Mouse (Mus musculus): ENCODE measurements around the gene Rab6b. TPM values are rescaled to one million over a fixed set of nuclear protein-coding genes. Genes with fewer than 3 reads are reported as not detected.
"Not testable (repeated sequence)": the region's sequence is repeated elsewhere in the genome, so short reads cannot be mapped to it uniquely, and the experiment has no call there.

Gene Rab6b
- total RNA-seq, 2 experiments from 2014 or later = 0.04 to 0.64 TPM

DNA sequence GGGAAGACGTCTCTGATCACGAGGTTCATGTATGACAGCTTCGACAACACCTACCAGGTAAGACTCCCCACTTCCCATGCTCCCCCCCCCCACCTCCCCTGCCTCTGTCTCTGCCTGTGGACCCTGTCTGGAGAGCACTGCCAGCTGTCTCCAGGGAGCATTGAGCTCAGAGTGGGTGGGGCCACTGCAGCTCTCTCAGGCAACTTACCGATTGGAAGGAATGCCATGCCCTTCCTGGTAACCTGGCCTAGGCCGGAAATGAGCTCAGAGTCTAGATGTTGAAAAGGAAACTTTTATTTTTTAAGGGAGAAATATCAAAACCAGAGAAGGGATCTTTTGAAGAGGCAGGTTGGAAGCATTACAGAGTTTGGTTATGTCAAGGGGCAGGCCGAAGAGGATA is 28.8 kb downstream of the Rab6b start:
- no peak for ATAC-seq (replicated peaks; ENCODE audit: poor library complexity)

DNA sequence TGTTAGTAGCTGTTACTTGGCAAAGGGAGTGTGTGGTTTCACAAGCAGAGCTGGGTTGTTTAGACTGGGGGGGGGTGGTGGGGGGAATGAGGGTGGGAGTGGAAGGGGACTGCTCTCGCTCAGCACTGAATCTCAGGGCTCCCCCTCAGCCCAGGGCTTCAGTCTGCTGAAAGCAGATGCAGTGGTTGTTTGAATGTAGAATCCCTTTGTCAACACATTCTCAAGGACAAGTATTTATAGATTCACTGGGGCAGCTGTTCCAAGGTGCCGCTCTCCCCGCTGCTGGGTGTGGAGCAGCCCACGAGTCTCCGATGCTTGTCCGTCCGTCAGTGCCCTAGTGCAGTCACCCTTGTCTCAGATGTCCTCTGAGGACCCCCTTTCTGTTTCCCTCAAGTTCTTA is 29.7 kb downstream of the Rab6b start:
- ATAC-seq (replicated peaks; ENCODE audit: poor library complexity) = no peak

- no peak for ATAC-seq (replicated peaks; ENCODE audit: poor library complexity)
Measured at GRCm38 (mm10) chr9:103143881-103144280, 32.3 kb downstream of the Rab6b start.

GRCm38 (mm10) chr9:103145351-103145750 is 33.8 kb downstream of the Rab6b start:
- ATAC-seq (replicated peaks; ENCODE audit: poor library complexity) = no peak

- ATAC-seq (replicated peaks; ENCODE audit: poor library complexity) = no peak
Measured at GRCm38 (mm10) chr9:103146257-103146656, 34.7 kb downstream of the Rab6b start.

DNA sequence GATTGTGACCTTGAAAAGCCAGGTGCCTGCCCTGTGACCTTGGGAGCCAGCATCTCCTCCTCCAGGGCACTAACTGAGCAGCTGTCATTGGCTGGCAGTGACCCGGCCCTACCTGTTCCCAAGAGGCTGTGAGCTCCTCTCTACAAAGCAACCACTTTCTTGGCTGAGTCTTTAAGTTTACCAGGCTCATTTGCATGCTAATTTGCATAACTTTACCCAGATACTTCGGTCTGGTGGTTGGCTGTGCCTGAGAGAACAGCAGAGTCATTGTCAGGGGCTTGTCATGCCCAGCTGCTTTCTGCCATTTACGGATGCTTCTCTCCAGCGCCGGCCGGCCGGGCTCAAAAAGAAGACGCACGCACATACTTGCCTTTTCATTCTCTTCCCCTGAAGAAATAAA is 35.1 kb downstream of the Rab6b start:
- peak; percentile 85 for ATAC-seq (replicated peaks; ENCODE audit: poor library complexity)

DNA sequence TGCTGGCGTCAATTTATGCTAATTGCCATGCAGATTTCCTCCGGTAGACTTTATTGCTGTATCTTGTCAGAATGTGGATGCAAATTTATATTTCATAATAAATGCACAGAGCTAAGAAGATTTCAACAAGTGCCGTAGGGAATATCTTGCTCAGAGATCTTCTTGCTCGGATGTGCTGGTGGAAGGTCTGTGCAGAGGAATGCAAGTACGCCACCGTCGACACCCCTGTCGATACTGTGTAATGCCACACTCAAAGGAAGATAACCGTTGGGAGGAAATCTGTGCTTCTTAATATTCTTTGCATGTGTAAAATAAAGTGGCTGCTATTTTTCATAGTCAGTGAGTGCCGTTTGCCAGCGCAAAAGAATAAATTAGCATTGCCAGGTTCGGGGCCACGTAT is 35.5 kb downstream of the Rab6b start:
- no peak for ATAC-seq (replicated peaks; ENCODE audit: poor library complexity)

DNA sequence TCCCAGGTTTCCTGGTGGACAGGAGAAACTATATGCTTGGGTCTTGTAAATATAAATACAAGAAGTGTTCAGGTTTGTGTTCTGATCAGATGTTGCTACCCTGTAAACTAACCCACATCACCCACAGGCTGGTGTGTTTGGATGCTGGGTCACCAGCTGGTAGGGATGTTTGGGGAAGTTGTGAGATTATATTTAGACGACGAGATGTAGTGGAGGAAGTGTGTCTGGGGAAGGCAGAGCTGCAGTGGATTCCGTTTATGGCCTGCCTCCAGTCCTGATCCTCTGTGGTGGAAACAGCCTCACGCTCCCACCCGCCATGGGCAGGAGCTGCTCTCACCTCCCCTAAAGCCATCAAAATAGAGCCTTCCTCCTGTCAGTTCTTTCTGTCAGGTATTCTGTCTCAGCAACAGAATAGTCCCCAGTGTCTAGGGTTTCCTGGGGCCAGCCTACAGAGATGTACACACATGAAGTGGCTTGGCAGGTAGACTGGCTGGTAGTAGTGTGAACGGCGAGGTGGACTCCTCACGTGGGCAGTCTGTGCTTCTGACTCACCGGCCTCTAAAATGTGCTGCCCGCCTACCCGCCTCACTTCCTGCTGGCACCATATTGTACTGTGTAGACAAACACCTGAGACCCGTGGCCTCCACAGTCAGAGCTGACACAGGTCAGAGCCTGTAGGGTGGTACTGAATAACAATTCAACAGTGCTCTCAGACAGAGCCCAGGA is 37.6 kb downstream of the Rab6b start:
- peak; percentile 76 for ATAC-seq (replicated peaks; ENCODE audit: poor library complexity)

DNA sequence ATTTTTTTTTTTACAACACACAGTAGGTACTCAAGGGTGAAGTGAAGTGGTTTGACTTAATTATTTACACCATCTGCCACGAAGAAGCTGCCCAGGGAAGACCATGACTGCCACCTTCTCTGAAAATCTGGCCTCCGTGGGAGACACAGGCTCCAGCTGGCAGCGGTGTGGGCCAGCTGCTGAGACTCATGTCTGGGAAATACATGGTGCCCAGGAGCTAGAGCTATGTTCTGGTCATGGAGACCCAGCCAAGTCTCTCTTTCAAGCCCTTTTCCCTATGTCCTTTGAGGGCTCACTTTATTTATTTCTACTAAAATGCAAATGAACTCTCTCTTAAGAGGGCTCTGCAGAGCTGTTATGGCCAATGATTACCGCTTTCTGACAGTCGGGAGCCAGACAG is 41.7 kb downstream of the Rab6b start:
- ATAC-seq (replicated peaks; ENCODE audit: poor library complexity) = no peak

DNA sequence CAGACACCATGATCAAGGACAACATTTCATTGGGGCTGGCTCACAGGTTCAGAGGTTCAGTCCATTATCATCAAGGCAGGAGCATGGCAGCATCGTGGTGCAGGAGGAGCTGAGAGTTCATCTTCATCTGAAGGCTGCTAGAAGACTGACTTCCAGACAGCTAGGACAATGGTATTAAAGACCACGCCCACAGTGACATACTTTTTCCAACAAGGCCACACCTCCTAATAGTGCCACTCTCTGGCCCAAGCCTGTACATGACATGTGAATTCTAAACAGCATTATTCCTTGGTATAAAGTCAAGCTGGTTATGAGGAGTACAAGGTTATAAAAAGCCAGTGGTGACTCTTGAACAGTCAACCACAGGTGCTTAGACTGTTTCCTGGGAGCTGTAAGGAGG is 43.0 kb downstream of the Rab6b start:
- no peak for ATAC-seq (replicated peaks; ENCODE audit: poor library complexity)

GRCm38 (mm10) chr9:103155158-103155557 is 43.6 kb downstream of the Rab6b start:
- not testable (repeated sequence) for ATAC-seq (replicated peaks; ENCODE audit: poor library complexity)

- no peak for ATAC-seq (replicated peaks; ENCODE audit: poor library complexity)
Measured at GRCm38 (mm10) chr9:103163806-103164205, 52.2 kb downstream of the Rab6b start.

DNA sequence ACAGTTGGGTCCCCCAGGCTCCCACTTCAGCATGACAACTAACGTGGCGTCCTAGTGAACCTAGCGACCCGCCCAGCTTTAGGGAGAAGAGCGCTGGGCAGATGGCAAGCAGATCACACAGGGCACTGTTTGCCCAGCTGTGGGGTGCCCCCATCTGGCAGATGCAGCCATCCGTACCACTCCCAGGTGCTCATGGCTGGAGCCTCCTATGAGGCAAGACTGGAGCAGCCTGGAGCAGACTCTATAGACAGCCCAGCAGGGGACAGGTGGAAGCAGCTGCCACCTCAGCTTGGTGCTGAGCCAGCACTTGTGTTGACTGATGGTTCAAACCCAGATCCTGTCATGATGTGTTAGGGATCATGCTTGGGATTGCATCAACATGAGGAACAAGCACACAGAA is 56.5 kb downstream of the Rab6b start:
- ATAC-seq (replicated peaks; ENCODE audit: poor library complexity) = no peak; the same call in 1 of the 2 replicates

- no peak for ATAC-seq (replicated peaks; ENCODE audit: poor library complexity)
Measured at GRCm38 (mm10) chr9:103168771-103169170, 57.2 kb downstream of the Rab6b start.

GRCm38 (mm10) chr9:103174771-103175519 is 63.4 kb downstream of the Rab6b start:
- ATAC-seq (replicated peaks; ENCODE audit: poor library complexity) = peak; percentile 75

- ATAC-seq (replicated peaks; ENCODE audit: poor library complexity) = peak; percentile 46
Measured at GRCm38 (mm10) chr9:103175692-103176091, 64.1 kb downstream of the Rab6b start.

- peak; percentile 40 for ATAC-seq (replicated peaks; ENCODE audit: poor library complexity)
Measured at GRCm38 (mm10) chr9:103180303-103180702, 68.7 kb downstream of the Rab6b start.

DNA sequence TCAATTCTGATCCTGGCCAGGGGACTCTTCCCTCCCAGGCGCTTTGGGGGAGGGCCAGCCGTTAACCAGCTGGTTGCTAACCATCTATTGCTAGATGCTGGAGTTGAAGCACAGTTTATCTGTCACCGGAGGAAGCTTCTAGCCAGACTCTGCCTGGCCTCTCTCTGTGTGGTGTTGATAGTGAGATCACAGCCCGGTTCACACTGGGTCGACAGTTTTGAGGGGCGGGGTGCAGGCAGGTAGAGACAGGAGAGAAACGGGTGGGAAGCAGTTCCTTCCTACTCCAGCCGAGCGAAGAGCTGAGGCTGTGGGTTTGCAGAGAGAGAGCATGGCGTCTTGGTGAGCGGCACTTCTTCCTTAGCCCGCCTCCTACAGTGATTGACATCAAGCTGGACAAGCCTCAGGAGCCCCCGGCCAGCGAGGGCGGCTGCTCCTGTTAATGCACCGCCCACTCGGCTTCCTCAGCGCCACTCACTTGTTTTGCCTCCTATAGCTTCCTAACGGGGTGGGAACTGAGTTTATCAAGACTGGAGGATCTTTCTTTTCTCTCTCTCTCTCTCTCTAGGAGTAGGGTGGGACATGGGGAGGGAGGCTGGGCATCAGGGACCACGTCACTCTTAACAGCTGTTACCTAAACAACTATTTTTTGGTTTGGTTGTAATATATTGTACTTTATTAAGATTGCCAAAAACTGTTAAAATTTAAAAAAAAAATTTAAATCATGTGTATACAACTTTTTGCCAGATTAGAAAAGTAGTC is 69.4 kb downstream of the Rab6b start:
- peak; percentile 91 for ATAC-seq (replicated peaks; ENCODE audit: poor library complexity)

- no peak for ATAC-seq (replicated peaks; ENCODE audit: poor library complexity)
Measured at GRCm38 (mm10) chr9:103181886-103182285, 70.3 kb downstream of the Rab6b start.

GRCm38 (mm10) chr9:103184855-103185254 is 73.3 kb downstream of the Rab6b start:
- no peak for ATAC-seq (replicated peaks; ENCODE audit: poor library complexity)

DNA sequence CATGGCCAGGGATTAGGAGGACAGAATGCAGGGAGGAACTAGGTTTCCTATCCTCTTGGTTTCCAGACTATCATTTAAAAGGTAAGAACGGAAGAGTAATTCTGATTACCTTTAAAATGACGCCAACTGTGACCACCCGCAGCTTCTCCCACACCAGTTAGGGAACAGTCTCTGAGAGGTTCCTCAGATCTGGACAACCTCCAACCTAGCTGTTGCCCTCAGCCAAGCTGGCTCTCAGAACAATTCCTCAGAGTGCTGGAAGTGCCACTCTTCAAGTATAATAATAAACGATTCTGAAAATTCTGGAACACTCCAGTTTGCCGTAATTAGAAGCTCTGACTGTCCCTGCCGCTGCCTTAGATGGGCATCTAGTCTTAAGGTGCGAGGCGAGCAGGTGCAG is 74.4 kb downstream of the Rab6b start:
- no peak for ATAC-seq (replicated peaks; ENCODE audit: poor library complexity)

GRCm38 (mm10) chr9:103186747-103187146 is 75.2 kb downstream of the Rab6b start:
- no peak for ATAC-seq (replicated peaks; ENCODE audit: poor library complexity)
